Mouse (Mus musculus) megakaryocyte, embryonic 14.5 days (primary cell): Measurements from ENCODE around the gene Far2.

Experiments used
- FLI1 ChIP-seq: IDR thresholded peaks from 2 replicates; pipeline ENCODE4 v1.6.1; 2012; ENCODE audit warnings: low read length, inconsistent platforms, mixed read lengths
- GATA1 ChIP-seq: IDR thresholded peaks from 3 replicates; pipeline ENCODE4 v1.6.1; 2012; ENCODE audit warnings: mixed read lengths, low read length, inconsistent platforms, borderline replicate concordance

DNA sequence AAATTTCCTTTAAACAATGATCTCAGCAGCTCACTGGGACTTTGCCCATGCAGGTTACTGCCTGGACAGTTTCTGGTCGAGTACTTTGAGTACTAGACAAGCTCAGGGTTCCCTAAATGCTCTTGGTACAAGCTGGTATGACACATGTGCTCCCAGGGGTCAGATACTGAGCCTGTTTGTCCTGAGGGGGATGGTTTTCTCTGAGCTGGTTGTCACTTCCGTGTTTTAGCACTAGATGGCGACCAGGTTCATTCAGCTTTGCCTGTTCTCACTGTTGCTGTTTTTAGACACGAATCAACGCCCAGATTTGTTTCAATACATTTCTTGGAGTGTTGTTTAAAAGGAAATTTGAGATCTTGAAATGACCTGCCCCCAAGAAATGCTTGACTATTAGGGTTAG lies 167.7 kb downstream of the Far2 start:
- no peak for TF ChIP-seq GATA1
- no peak for TF ChIP-seq FLI1
